Mouse (Mus musculus): Measurements from ENCODE around the gene Tyk2.
A peak's percentile ranks its signal among the peaks of the same experiment; 100 is the strongest.

Gene Tyk2

DNA sequence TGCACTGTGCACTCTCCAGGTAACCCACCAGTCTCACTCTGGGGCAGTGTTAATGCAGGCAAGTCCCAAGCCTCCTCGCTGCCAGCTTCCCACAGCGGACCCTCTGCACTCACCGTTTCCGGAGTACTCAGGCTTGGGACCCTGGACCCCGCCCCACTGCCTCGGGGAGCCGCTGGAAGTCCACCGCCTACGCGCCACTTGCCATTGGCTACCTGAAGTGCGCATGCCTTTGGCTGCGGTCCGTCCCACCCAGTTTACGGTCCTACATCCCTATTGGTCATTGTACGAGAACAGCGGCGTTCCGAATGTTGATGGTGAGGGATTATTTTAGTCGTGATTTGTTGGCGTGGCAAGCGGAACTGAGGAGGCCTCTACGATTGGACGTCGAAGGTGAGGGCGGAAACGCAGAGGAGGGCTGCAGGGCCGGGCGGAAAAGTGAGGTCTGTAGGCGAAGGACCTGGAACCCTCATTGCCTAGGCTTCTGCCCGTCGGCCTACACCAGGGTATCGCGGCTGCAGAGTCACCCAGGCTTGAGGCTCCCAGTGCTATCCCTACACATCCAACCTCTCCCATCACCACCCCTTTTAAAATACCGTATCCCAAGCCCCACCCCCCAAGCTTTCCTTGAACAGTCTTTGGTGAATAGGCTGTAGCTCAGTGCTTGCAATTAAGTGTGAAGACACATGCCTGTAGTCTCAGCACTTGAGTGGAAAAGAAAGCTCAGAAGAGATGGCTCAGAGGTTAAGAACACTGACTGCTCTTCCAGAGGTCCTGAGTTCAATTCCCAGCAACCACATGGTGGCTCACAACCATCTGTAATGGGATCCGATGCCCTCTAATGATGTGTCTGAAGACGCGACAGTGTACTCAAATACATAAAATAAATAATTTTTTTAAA, at the start of gene Tyk2:
Gene Tyk2 (minus strand): TSS at position 185 of the 898 bp plus-strand sequence.
- DNase-seq (ENCODE audit: low read depth, low spot score): peak; percentile 94

DNA sequence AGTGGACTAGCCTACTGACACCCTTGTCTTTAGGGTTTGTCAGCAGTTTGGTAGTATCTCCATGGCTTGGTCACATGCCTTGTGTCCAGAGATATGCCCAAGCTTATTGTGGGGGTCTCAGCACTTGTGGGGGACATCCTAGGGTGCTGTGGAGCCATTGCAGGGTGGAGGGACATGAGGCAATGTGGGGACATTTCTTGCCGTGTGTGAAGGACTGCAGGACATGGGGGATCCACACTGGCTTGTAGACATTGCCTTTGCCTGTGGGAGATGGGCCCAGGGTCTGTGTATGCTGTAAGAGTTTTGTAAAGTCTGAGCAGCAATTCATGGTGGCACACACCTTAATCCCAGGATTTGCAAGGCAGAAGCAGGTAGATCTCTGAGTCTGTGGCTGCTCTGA, 49.8 kb upstream of the Tyk2 start:
- DNase-seq (ENCODE audit: low read depth, low spot score): no peak

DNA sequence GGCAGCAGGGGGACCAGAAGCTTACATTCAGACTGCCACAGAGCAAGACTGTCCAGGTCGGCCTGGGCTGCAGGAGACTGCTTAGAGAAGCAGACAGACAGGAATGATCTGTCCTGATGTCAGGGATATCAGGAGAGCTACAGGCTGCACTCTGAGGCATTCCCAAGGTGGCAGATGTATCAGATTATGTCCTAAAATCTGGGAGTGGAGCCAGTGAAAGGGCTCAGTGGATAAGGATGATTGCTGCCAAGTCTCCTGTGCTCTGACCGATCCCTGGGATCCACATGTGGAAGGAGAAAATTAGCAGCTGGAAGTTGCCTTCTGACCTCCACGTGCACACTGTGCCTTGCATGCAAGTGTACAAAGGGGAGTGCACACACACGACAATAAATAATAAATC, 49.4 kb upstream of the Tyk2 start:
- DNase-seq (ENCODE audit: low read depth, low spot score): no peak

DNA sequence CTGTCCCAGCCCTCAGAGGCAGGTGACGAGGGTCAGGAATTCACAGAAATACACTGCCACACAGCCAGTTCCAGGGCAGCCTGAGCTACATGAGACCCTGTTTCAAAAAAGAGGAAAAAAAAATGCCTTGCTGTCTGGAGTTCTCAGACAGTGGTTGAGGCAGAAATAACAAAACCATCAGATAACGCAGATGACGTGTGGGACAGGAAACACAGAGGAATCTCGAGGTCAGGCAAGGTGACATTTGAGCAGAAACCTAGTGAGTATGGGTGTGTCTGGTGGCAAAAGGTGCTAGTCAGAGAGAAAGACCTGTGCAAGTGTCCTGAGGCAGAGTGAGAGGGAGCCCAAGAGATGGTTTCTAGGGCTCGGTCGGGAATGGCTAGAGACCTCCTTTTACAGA, 41.3 kb upstream of the Tyk2 start:
- DNase-seq (ENCODE audit: low read depth, low spot score): peak; percentile 85

DNA sequence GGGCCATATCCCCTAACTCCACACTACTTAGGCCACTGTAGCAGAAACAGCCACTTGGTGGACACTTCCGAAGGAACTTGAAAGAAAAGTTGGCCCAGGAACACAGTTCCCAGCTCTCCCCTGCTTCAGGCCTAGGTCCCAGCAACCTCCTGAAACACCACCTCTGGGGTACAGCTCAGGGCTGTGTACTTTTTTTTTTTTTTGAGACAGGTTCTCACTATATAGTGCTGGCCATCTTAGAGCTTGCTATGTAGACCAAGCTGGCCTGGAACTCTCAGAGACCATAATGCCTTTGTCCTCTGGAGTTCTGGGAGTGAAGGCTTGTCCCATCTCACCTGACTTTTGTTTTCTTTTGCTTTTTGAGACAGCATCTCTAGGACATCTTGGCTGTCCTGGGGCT, 38.1 kb upstream of the Tyk2 start:
- DNase-seq (ENCODE audit: low read depth, low spot score): no peak

DNA sequence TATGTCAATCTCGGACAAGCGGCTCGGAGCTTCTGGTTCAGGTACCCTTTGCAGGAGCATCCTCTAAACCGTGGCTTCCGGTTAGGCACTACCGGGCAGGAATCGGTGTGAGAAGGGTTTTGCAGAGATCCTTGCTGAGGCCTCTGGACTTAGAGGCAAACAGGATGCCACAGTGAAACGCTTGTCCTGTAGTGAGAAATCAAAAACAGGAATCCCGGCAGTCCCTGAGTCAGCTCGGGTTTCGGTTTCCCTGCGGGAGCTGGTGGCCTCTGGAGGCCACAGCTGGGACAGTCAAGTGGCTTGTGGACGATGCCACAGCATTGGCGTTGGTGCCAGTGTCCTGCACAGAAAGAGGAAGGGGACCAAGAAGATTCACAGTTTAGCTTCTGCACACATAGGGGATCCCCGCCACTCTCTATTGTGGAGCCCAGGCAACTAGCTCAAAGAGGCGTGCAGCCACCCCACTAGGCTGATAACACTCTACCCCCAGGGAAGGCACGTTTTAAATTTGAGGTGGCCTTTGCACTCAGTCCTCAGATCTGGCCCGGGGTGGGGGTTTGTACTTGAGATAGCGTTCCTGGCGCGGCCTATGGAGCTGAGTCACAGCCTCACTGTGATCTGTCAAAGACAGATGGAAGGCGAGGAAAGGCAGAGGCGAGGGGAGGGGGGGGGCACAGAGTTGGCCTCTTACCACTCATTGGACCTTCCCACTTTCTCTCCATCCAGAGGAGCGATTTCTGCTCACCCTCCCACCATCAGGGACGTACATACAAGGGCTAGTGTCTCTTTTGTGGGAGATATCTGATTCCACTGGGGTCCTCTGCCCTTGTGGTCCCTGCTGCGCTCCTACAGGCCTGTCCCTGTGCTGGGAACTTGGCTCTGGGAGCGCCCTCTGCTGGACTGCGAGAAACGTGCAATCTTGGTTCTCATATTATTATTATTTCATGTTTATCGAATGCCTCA, 37.4 kb upstream of the Tyk2 start:
- DNase-seq (ENCODE audit: low read depth, low spot score): peak; percentile 91

DNA sequence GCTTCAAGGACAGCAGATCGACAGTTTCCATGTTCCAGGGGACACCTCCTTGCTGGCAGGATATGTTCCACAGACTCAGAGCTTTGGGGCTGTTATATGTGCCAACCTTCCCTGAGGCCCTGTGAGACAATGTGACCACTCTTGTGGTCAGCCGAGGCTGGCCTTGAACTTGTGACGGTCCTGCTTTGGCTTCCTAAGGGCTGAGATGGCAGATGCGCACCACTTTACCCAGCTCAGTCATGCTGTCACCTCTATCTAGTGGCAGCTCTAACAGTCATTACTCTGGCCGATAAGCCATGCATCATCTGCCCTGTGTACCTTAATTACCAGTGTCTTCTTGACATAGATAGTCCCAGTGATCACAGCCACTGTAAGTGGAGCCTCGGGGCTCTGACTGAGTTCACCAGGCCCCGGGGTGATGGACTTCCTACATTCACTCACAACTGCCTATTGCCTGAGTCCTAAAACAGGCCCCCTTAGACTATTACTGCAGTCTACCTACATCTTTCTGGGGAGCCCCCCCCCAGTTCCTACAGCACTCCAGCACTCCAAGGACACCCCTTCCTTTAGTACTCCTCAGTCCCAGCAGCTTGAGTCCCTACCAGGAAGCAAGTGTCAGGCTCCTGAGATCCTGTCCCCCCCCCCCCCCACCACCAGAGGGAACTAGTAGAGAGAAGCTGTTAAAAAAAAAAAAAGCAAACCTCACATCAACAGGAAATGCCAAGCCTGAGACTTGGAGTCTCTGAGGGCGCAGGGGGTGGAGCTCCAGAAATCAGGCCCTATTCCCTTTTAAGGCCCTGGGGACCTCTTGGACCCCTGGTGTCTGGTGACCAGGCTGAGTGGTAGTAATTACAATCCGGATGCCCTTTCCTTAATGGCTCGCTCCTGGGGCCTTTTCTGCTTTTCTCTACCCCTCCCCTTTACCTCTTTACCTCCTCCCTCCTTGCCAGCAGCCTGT, 36.4 kb upstream of the Tyk2 start:
- peak; percentile 65 for DNase-seq (ENCODE audit: low read depth, low spot score)

DNA sequence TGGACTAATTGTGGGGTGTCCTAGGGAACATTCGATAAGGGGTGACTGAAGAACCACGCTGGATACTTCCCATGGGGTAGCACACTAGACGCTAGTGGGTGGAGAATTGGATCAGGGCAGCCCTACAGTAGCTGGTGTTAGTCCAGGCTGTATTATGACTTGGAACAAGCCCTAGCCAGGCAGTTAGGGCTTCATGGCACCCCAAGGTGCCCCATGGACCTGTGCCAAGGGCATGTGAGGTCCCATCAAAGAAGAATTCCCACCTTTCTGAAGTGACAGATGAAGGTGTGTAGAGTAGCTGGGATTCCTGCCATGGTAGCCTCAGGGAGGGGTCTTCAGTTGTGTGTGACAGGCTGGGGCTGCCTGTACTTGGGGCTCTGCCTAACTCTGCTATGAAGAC, 35.5 kb upstream of the Tyk2 start:
- DNase-seq (ENCODE audit: low read depth, low spot score): no peak

DNA sequence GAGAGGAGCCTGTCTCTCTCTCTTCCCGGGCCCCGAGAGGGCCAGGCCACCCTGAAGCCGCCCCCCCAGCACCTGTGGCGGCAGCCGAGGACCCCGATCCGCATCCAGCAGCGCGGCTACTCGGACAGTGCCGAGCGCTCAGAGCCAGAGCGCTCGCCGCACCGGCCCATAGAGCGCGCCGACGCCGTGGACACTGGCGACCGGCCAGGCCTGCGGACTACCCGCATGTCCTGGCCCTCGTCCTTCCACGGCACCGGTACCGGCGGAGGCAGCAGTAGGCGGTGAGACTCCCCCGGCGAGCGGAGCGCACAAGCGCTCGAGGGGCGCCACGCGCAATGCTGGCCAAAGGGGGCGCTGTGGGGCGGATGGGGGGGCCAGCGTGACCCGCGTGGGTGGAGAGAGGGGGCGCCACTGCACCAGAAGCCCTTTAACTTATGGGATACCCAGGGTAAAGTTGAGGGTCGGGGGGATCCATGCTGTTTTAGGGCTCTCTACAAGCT, 35.0 kb upstream of the Tyk2 start:
- peak; percentile 79 for DNase-seq (ENCODE audit: low read depth, low spot score)

DNA sequence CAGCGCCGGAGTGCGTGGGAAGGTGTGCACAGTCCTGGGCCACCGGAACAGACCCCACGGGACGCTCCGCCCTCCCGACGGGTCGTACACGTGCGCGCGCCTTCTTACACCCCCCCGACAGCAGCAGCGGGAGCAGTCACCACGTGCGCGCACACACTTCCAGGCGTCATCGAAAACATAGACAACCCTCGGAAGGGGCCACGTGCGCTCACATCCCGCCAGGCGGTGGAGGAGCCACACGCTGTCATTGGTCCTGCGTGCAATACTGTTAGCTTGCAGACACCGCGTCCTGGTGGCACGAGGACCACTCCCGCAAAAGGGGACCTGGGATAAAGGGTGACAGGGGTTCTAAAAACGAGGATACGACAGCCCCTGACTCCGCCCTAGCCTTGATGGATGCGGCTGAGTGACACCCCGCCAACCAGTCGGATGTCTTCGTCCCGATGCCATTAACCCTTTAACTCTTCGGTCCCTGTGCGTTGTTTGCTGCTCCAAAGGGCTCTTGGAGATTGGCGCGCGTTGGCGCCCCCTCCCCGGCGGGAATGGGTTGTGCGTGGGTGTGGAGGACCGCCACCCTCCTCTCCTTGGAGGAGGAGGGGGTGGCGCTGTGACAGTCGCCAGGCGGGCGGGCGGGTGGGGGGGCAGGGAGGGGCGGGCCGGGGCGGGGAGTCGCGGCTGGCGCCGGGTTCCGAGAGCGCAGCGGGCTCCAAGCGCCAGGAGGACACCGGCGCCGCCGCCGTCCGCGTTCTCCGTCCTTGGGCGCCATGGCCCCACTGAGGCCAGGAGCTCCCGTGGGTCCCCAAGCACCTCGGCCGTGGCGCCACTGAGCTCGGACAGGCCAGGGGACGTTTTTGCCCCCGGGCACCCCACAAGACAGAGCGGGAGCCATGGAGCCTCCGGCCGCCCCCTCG, 34.3 kb upstream of the Tyk2 start, which contains the start of gene Pde4a:
Gene Pde4a (plus strand): TSS at position 674 of the 911 bp plus-strand sequence.
- peak; percentile 91 for DNase-seq (ENCODE audit: low read depth, low spot score)

DNA sequence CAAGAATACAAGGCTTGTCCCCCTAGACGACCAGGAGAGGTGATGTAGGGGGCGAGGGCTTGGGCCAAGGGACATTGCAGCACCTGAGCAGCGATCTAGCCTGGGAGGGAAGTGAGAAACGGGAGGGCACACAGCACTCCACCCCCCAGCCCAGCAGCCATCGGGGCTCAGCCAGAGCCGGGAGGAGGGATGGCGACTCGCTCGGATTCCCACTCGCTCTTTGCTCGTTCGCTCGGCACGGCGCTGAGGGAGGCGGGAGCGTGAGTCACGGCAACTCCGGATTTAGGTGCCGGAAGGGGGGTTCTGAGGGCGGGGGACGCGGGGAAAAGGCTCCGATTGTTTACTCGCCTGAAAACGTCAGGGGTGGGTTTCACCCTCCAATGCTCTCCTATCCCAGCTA, 33.0 kb upstream of the Tyk2 start:
- DNase-seq (ENCODE audit: low read depth, low spot score): peak; percentile 74

DNA sequence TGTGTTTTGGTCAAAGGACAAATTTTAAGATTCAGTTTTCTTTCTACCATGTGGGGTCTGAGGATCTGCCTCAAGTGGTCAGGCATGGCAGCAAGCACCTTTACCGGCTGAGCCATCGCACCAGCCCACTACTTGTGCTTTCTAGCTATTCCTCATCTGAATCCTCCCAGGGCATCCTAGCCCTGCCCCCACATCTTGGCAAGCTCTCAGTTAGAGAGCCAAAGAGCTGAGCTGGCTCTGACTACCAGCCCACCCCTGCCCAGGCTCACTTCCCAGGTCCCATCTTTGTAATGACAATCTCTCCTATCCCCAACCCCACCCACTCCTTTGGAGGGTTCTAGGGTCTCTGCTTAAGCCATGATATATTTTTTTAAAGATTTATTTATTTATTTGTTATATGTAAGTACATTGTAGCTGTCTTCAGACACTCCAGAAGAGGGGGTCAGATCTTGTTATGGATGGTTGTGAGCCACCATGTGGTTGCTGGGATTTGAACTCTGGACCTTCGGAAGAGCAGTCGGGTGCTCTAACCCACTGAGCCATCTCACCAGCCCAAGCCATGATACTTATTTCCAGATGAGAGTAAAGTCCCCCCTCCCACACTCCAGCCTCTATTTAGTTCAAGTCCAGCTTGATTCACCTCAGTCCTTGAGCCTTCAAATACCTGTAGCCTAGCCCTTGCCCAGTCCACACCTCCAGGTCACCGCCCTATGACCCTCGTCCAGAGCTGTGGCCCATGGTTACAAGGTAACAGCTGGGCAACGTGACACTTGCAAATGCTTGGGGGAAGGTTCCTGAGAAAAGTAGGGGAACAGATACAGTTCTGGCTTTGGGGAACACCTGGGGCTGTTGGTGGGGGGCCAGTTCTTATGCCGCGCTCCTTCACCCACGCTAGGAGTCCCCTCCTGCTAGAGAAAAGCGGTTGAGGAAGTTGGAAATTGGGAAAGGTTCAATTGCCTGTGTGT, 32.3 kb upstream of the Tyk2 start:
- DNase-seq (ENCODE audit: low read depth, low spot score): peak; percentile 29

DNA sequence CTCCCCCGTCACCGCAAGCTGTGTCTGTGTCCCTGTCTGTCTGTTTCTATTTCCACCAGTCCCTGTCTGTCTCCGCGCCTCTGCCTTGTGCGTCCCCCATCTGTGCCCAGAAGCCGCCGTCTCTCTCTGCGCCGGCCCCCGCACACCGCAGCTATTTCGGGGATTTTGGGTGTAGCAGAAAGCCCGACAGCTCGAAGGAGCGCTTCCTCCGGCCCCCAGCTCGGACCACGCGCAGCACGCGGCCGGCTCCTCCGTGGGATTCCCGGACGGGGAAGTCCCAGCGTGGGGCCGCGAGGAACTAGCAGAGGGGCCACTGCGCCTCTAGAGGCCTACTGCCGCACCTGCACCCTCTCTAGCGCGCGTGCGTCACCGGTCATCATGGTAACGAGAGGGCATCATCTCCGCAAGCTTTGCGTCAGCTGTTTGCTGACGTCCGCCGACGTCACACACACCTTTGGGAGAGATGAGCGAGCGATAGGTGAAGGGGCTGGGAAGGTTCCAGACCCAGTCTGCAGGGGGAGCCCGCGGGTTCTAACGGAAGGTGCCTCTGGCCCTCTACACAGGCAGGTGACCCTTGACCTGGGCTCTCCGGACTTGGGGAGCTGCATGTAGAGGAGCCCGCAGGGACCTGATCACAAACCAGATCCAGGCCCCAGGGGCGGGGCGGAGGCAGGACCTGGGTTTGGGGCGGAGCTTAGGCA, 30.3 kb upstream of the Tyk2 start:
- peak; percentile 98 for DNase-seq (ENCODE audit: low read depth, low spot score)

DNA sequence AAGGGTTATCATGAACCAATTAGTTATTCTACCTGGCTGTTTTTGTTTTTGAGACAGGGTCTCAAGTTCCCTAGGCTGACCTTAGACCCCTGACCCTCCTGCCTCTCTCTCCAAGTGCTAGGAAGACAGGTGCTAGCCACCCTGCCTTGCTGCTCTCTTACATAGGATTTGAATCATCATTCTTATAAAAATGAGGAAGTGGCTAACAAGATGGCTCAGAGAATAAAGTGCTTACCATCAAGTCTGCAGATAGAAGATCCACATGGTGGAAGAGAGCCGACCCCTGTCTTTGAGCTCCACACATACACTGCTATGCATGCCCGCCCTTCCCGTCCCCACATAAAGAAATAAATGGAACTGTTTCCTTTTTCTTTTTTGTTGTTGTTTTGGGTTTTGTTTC, 23.7 kb upstream of the Tyk2 start:
- DNase-seq (ENCODE audit: low read depth, low spot score): no peak

DNA sequence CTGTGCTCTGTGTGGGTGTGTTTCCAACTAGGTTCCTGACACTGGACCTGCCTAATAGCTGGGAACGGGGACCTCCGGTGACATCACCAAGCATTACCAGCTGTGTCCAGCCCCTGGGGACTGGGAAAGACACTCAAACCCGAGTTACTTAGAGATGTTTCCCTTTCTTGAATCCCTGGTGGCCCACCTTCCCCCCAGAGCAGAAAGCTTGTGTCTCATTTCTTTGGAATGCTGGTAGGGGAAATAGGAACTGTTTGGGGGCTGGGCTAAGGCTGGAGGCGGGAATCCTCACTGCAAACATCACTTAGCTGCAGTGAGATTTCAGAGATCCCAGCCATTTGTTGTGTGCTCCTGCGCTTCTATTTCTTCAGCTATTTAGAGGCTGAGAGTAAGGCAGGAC, 22.8 kb upstream of the Tyk2 start:
- no peak for DNase-seq (ENCODE audit: low read depth, low spot score)

DNA sequence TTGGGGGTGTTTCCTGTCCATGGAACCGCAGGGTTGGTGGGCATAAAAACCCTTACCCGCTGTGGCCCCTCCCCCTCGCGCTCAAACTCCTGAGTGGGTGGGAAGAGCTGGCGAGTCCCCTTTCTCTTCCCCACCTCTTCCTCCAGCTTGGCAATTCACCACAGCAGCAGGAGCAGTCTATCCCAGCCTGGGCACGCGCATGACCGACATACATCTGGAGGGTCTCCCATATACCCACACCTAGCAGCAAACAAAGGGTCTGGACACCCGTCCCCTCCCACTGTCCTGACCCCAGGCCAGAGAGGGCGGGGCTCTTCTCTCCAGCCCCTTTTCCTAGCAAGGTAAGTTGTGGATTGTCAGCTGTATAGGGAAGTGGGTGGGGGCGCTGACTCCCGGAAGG, 22.3 kb upstream of the Tyk2 start:
- DNase-seq (ENCODE audit: low read depth, low spot score): no peak

DNA sequence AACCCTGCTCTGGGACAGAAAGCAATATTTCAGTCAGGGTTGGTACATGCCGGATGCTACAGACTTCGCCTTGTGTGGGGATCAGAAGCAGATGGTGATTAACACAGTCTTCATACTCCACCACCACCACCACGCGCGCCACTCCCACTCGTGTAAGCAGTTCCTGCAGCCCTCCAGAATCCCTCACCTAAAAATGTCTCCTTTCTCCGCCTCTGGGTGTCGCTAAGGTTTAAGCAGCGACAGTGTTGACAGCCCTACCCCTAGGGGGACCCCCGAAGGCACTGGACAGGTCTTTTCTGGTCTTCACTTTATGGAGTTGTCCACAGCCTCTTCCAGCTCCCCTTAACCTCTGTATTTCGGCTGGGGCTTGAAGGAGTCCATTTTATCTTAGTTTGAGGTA, 21.7 kb upstream of the Tyk2 start:
- peak; percentile 56 for DNase-seq (ENCODE audit: low read depth, low spot score)

Data from CD4-positive, CD25-positive, alpha-beta regulatory T cell, adult 2 months (primary cell).